Mouse (Mus musculus): ENCODE measurements around the gene Cmtm7. TPM values are rescaled to one million over a fixed set of nuclear protein-coding genes. Genes with fewer than 3 reads are reported as not detected.

The Cmtm7 gene
- polyA plus RNA-seq, 1 experiment from 2014 or later = 107 TPM

- H3K36me3 ChIP-seq = peaks cover 80% of the 10 kb centered on the region
- no peaks in the 10 kb centered on the region for H3K9me3 ChIP-seq
- no peak overlapping the region for H3K4me2 ChIP-seq
- 0 out of 2 replicates have a peak, but pooled peaks have one; percentile 7 for ATAC-seq (ENCODE audit: extremely low read depth, insufficient number of reproducible peaks, low FRiP score, low TSS enrichment)
- H3K9ac ChIP-seq = no peak overlapping the region
- H3K27ac ChIP-seq (replicated peaks) = no peak overlapping the region
- H3K27me3 ChIP-seq (replicated peaks) = no peaks in the 10 kb centered on the region
- no peaks in the 10 kb centered on the region for H3K4me1 ChIP-seq
- no peak overlapping the region for H3K4me3 ChIP-seq
- 84% methylated on average over 5 of the region's 5 CpGs for WGBS
Observed at GRCm38 (mm10) chr9:114760353-114760752, 21.3 kb downstream of the Cmtm7 start.

DNA sequence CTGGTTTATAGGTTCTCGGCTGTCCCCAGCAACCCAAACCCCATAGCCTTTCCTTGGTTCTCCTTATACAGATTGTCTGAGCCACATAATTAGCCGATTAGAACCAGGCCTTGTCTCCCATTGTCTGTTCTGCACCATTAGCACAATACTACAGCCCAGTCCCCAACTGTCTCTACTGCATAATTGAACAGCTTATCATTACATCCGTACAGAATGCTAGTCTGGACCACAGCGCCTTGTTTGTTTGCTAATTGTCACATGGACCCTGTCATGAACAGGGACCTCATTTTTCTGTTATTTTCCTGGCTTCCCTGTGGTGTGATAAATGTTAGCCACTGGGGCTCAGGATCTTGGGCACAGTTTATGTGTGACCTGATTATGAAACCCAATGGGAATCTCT lies 21.8 kb downstream of the Cmtm7 start:
- no peak overlapping the region for H3K4me3 ChIP-seq
- H3K27ac ChIP-seq (replicated peaks) = no peak overlapping the region
- WGBS = 83% methylated on average over 4 of the region's 4 CpGs
- H3K9ac ChIP-seq = no peak overlapping the region
- no peaks in the 10 kb centered on the region for H3K9me3 ChIP-seq
- ATAC-seq (ENCODE audit: extremely low read depth, insufficient number of reproducible peaks, low FRiP score, low TSS enrichment) = no peak
- peaks cover 80% of the 10 kb centered on the region for H3K36me3 ChIP-seq
- H3K4me2 ChIP-seq = no peak overlapping the region
- H3K27me3 ChIP-seq (replicated peaks) = no peaks in the 10 kb centered on the region
- no peaks in the 10 kb centered on the region for H3K4me1 ChIP-seq

- Histone ChIP-seq H3K4me1 (no peaks in the 10 kb centered on the region), H3K4me2 (no peak overlapping the region), H3K27ac (replicated peaks) (no peak overlapping the region), H3K4me3 (no peak overlapping the region), H3K9me3 (no peaks in the 10 kb centered on the region), H3K9ac (no peak overlapping the region), H3K27me3 (replicated peaks) (no peaks in the 10 kb centered on the region), H3K36me3 (peaks cover 84% of the 10 kb centered on the region)
- no peak for ATAC-seq (ENCODE audit: extremely low read depth, insufficient number of reproducible peaks, low FRiP score, low TSS enrichment)
- WGBS = 82% methylated on average over 5 of the region's 5 CpGs
Observed at GRCm38 (mm10) chr9:114758801-114759200, 22.9 kb downstream of the Cmtm7 start.

DNA sequence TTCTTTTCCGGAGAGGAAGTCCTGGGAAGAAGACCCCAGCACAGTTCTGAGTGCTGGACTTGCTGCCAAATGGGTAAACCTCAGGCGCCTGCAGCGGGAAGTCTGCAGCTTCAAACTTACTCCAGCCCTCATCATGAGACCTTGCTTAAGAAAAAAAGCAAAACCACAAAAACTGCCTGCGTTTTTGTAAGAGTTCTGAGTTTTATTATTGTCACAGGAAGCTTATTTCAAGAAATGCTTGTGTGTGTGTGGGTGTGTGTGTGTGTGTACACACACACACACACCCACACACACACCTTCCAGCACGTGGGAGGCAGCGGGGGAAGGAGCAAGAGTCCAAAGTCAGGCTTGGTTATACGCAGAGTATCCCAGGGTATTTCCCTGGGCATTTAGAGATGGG lies 23.4 kb downstream of the Cmtm7 start:
- Histone ChIP-seq H3K9me3 (no peaks in the 10 kb centered on the region), H3K27me3 (replicated peaks) (no peaks in the 10 kb centered on the region), H3K36me3 (peaks cover 84% of the 10 kb centered on the region), H3K9ac (no peak overlapping the region), H3K4me1 (peaks cover 2% of the 10 kb centered on the region), H3K27ac (replicated peaks) (no peak overlapping the region), H3K4me2 (no peak overlapping the region), H3K4me3 (no peak overlapping the region)
- no peak for ATAC-seq (ENCODE audit: extremely low read depth, insufficient number of reproducible peaks, low FRiP score, low TSS enrichment)
- 69% methylated on average over 7 of the region's 7 CpGs for WGBS

DNA sequence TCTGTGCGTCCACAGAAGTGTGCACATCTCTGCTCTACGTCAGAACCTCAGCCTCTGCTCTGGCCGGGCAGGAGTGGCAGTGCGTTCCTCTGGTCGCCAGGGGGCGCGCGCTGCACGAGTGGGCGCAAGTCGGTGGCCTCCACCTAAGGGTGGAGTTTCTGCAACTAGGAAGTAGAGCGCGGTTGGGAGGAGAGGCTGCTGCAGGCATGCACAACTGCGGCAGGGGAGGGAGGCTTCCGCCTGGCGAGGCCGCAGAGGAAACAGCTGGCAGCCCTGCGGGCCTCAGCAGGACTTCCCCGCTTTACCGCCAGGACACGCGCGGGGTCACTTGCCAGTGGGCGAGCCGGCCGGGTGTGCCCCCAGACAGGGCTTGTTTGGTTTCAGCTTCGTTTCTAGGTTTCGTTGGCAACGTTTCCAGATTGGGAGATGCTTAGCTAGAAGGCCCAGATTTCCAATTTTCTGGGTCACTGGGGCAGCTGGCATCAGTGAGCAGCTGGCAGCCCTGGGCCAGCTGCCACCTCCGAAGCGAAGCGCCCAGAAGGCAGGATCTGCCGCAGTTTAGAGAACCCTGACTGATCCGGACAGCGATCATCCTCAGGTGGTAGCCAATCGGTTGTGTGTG lies 28.7 kb downstream of the Cmtm7 start:
- no peaks in the 10 kb centered on the region for H3K27me3 ChIP-seq (replicated peaks)
- 8% methylated on average over 36 of the region's 36 CpGs for WGBS

DNA sequence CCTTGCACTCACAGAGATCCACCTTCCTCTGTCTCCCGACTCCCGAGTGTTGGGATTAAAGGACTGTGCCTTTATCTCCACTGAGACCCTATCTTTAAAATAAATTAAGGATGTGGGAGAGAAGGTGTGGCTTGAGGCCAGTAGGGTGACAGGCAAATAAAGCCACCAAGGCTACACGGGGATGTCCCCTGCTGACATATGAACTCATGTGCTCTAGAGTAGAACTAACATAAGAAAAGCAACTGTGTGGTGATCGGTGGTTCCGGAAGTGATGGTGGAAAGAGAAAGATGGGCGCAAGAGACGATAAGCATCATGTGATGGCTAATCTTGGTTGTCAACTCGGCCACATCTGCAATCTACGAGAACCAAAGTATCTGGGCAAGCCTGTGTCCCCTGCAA lies 29.3 kb downstream of the Cmtm7 start:
- H3K4me2 ChIP-seq = peak overlapping the region; percentile 83
- no peaks in the 10 kb centered on the region for H3K27me3 ChIP-seq (replicated peaks)
- no peak overlapping the region; the same call in 1 of the 2 replicates for H3K4me3 ChIP-seq
- no peak for ATAC-seq (ENCODE audit: extremely low read depth, insufficient number of reproducible peaks, low FRiP score, low TSS enrichment)
- peaks cover 68% of the 10 kb centered on the region for H3K36me3 ChIP-seq
- 62% methylated on average over 9 of the region's 9 CpGs for WGBS
- H3K9ac ChIP-seq = peak overlapping the region; percentile 24; the same call in 1 of the 2 replicates
- peaks cover 8% of the 10 kb centered on the region for H3K4me1 ChIP-seq
- H3K27ac ChIP-seq (replicated peaks) = no peak overlapping the region
- H3K9me3 ChIP-seq = no peaks in the 10 kb centered on the region

More for the DNA sequence above, 28.7 kb downstream of the Cmtm7 start:
- peak overlapping the region; percentile 83 for H3K4me2 ChIP-seq
- ATAC-seq (ENCODE audit: extremely low read depth, insufficient number of reproducible peaks, low FRiP score, low TSS enrichment) = peak; percentile 78
- H3K4me1 ChIP-seq = peaks cover 8% of the 10 kb centered on the region
- peak overlapping the region; percentile 51 for H3K27ac ChIP-seq (replicated peaks)
- H3K4me3 ChIP-seq = peak overlapping the region; percentile 72
- peak overlapping the region; percentile 85 for H3K9ac ChIP-seq
- H3K9me3 ChIP-seq = no peaks in the 10 kb centered on the region
- H3K36me3 ChIP-seq = peaks cover 67% of the 10 kb centered on the region

- WGBS = 85% methylated on average over 3 of the region's 3 CpGs
Observed at GRCm38 (mm10) chr9:114751582-114751981, 30.1 kb downstream of the Cmtm7 start.

GRCm38 (mm10) chr9:114747466-114747865 lies 34.2 kb downstream of the Cmtm7 start:
- H3K4me2 ChIP-seq = no peak overlapping the region
- no peak overlapping the region for H3K27ac ChIP-seq (replicated peaks)
- H3K27me3 ChIP-seq (replicated peaks) = no peaks in the 10 kb centered on the region
- H3K4me1 ChIP-seq = peaks cover 14% of the 10 kb centered on the region
- no peak for ATAC-seq (ENCODE audit: extremely low read depth, insufficient number of reproducible peaks, low FRiP score, low TSS enrichment)
- H3K36me3 ChIP-seq = peaks cover 58% of the 10 kb centered on the region
- no peak overlapping the region for H3K9ac ChIP-seq
- no peak overlapping the region for H3K4me3 ChIP-seq
- 79% methylated on average over 12 of the region's 12 CpGs for WGBS
- no peaks in the 10 kb centered on the region for H3K9me3 ChIP-seq

More at GRCm38 (mm10) chr9:114751582-114751981, 30.1 kb downstream of the Cmtm7 start:
- Histone ChIP-seq H3K4me2 (no peak overlapping the region), H3K36me3 (peaks cover 68% of the 10 kb centered on the region), H3K9ac (no peak overlapping the region), H3K4me3 (no peak overlapping the region), H3K4me1 (peaks cover 8% of the 10 kb centered on the region), H3K9me3 (no peaks in the 10 kb centered on the region), H3K27me3 (replicated peaks) (no peaks in the 10 kb centered on the region), H3K27ac (replicated peaks) (no peak overlapping the region)
- ATAC-seq (ENCODE audit: extremely low read depth, insufficient number of reproducible peaks, low FRiP score, low TSS enrichment) = no peak

DNA sequence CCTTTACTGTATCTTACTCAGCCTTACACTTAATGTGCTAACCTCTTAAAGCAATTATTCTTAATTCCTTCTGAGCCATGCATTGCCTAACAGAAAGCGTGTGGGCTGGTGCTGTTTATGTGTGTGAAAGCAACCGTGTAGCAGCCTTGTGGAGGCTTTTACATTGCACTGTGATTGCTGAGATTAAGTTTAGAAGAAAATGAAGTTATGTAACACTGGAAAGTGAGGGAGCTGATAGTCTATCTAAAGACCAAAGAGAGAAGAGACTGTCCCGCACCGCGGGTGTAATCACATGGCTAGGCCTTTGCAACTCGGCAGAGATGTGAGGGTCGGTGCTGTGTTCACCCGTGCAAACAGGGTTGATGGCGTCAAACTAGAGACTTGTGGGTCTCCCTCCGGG lies 34.6 kb downstream of the Cmtm7 start:
- Histone ChIP-seq H3K27ac (replicated peaks) (no peak overlapping the region), H3K27me3 (replicated peaks) (no peaks in the 10 kb centered on the region), H3K36me3 (peaks cover 58% of the 10 kb centered on the region), H3K4me1 (peaks cover 18% of the 10 kb centered on the region), H3K4me3 (no peak overlapping the region), H3K4me2 (no peak overlapping the region), H3K9me3 (no peaks in the 10 kb centered on the region), H3K9ac (no peak overlapping the region)
- ATAC-seq (ENCODE audit: extremely low read depth, insufficient number of reproducible peaks, low FRiP score, low TSS enrichment) = no peak
- 69% methylated on average over 10 of the region's 10 CpGs for WGBS

GRCm38 (mm10) chr9:114745654-114746053 lies 36.0 kb downstream of the Cmtm7 start:
- 43% methylated on average over 4 of the region's 4 CpGs for WGBS
- Histone ChIP-seq H3K9ac (no peak overlapping the region), H3K4me3 (no peak overlapping the region), H3K4me2 (no peak overlapping the region), H3K9me3 (no peaks in the 10 kb centered on the region), H3K36me3 (peaks cover 55% of the 10 kb centered on the region), H3K27ac (replicated peaks) (no peak overlapping the region), H3K4me1 (peaks cover 20% of the 10 kb centered on the region), H3K27me3 (replicated peaks) (no peaks in the 10 kb centered on the region)
- ATAC-seq (ENCODE audit: extremely low read depth, insufficient number of reproducible peaks, low FRiP score, low TSS enrichment) = no peak

DNA sequence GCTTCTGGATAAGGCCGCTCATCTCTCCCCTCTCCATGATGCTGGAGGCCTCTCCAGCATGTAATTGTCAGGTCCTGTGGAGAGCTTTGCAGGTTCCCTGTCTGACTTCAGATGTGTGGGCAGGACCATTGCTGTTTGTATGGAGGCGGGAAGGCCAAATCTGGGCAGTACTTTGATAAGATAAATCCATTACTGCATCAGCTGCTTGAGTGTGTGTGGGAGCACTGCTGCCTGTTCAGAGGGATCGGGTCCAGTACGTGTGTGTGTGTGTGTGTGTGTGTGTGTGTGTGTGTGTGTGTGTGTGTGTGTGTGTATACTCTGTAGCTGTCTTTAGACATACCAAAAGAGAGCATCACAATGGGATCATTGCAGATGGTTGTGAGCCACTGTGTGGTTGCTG lies 36.5 kb downstream of the Cmtm7 start:
- WGBS = 40% methylated on average over 4 of the region's 4 CpGs

DNA sequence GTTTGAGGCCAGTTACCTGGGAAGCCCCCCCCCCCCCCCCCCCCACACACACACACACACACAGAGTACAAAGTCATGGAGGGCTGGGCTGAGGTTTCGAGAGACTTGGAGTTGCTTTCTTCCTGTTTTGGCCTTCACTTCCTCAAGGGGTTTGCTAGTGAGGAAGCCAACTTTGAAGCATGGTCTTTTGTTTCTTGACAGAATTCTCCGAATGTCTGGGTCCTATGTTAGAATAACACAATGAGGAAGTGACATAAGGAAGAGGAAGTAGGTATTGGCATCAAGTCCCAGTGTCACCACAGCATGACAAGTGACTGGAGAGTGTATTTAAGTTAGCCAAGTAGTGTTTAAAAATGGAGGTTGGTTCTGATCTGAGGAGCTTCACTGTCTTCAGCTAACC lies 38.9 kb downstream of the Cmtm7 start:
- peak overlapping the region; percentile 29 for H3K27ac ChIP-seq (replicated peaks)
- no peaks in the 10 kb centered on the region for H3K27me3 ChIP-seq (replicated peaks)
- peaks cover 49% of the 10 kb centered on the region for H3K36me3 ChIP-seq
- H3K4me3 ChIP-seq = no peak overlapping the region
- no peaks in the 10 kb centered on the region for H3K9me3 ChIP-seq
- 63% methylated on average over 2 of the region's 2 CpGs for WGBS
- no peak overlapping the region for H3K9ac ChIP-seq
- no peak overlapping the region for H3K4me2 ChIP-seq
- no peak for ATAC-seq (ENCODE audit: extremely low read depth, insufficient number of reproducible peaks, low FRiP score, low TSS enrichment)
- H3K4me1 ChIP-seq = peaks cover 25% of the 10 kb centered on the region

More for the DNA sequence above, 36.5 kb downstream of the Cmtm7 start:
- H3K4me1 ChIP-seq = peaks cover 25% of the 10 kb centered on the region
- H3K9ac ChIP-seq = no peak overlapping the region
- no peak overlapping the region for H3K27ac ChIP-seq (replicated peaks)
- peaks cover 55% of the 10 kb centered on the region for H3K36me3 ChIP-seq
- no peak for ATAC-seq (ENCODE audit: extremely low read depth, insufficient number of reproducible peaks, low FRiP score, low TSS enrichment)
- no peak overlapping the region for H3K4me2 ChIP-seq
- H3K9me3 ChIP-seq = no peaks in the 10 kb centered on the region
- H3K27me3 ChIP-seq (replicated peaks) = no peaks in the 10 kb centered on the region
- no peak overlapping the region for H3K4me3 ChIP-seq

All from heart, embryonic 13.5 days (tissue).